Mouse (Mus musculus) embryonic facial prominence, embryonic 11.5 days (tissue): ENCODE measurements around the gene Acta2. TPM values are rescaled to one million over a fixed set of nuclear protein-coding genes. Genes with fewer than 3 reads are reported as not detected.

Experiments used
- polyA plus RNA-seq: library from polyadenylated mRNA; unstranded; fragments of >200 nt; fragmentation: Nextera tagmentation; extraction: Ambion mirVana; gene quantifications from 2 replicates; pipeline ENCODE4 v1.2.1, GENCODE M21; 2014

Acta2 gene
- polyA plus RNA-seq, 1 experiment from 2014 or later = 59.8 TPM

Other genes with a start within 250 kb of the Acta2 start
- not detected in 2 replicates for gene Lipk, start 247.3 kb downstream of the Acta2 start, polyA plus RNA-seq
- gene Lipn, start 188.2 kb downstream of the Acta2 start, polyA plus RNA-seq = not detected in 2 replicates
- 0.08 and 0.24 TPM in 2 replicates for gene Lipm, start 154.7 kb downstream of the Acta2 start, polyA plus RNA-seq
- 0.35 and 0.69 TPM in 2 replicates for gene Ankrd22, start 89.5 kb downstream of the Acta2 start, polyA plus RNA-seq
- 6.7 and 7.2 TPM in 2 replicates for gene Stambpl1, start 63.4 kb downstream of the Acta2 start, polyA plus RNA-seq
- 0.74 and 1.8 TPM in 2 replicates for gene Fas, start 35.1 kb upstream of the Acta2 start, polyA plus RNA-seq
- 1.1 and 2.3 TPM in 2 replicates for gene Ch25h, start 219.6 kb upstream of the Acta2 start, polyA plus RNA-seq